ENCODE assay signal across 9 mouse cellular contexts in genomic region chr7:29281201-29282073, GRCm38 (mm10). TPM values are rescaled to one million over a fixed set of nuclear protein-coding genes. Genes with fewer than 3 reads are reported as not detected.
DNase-seq lines count a peak whose midpoint lies in the region; ATAC-seq and TF ChIP-seq lines count a peak whose summit lies in the region.
"Had no signal": no experiment of that assay in that cellular context is flagged by ENCODE, and none has a peak within 500 bp of the region (broad histone marks: within the 10 kb centered on the region; RNA-seq: fewer than 3 reads in every experiment).

Gene Spint2, minus strand, starts transcription at chr7:29281912.

- under 1% methylated on average over 80 of the region's 80 CpGs for WGBS in heart, postnatal 0 days
- under 1% methylated on average over 80 of the region's 80 CpGs for WGBS in lung, adult 2 months
- under 1% methylated on average over 80 of the region's 80 CpGs for WGBS in olfactory bulb, adult 2 months

- peak within 1 kb of the TSS; percentile 69 for H3K9ac ChIP-seq in heart, postnatal 0 days (replicated peaks; ENCODE audit: low read depth, low read length)

- no peak for TF ChIP-seq EP300 in heart, postnatal 0 days (IDR thresholded peaks at IDR 0.05; ENCODE audit: low read depth)

- no peaks in the 10 kb centered on the region; the same call in 1 of the 2 replicates for H3K27me3 ChIP-seq in heart, postnatal 0 days (ENCODE audit: control insufficient read depth, insufficient read depth, low read length)

- no peak for TF ChIP-seq CTCF in cortical plate, adult 2 months (IDR thresholded peaks at IDR 0.05; ENCODE audit: extremely low read depth, insufficient read depth, low read length)
- TF ChIP-seq CTCF in heart, postnatal 0 days (IDR thresholded peaks at IDR 0.05; ENCODE audit: low read depth), result peak; percentile 28
- no peak for TF ChIP-seq CTCF in lung, adult 2 months (IDR thresholded peaks at IDR 0.05; ENCODE audit: insufficient read depth, low read length)
- no peak for TF ChIP-seq CTCF in olfactory bulb, adult 2 months (IDR thresholded peaks at IDR 0.05; ENCODE audit: insufficient read depth, low read depth, low read length)

- peak; percentile 89 for DNase-seq in A20 (ENCODE audit: low read depth, low spot score)
- peak; percentile 52 for DNase-seq in MN1 (ENCODE audit: low spot score)
- DNase-seq in heart, postnatal 0 days (ENCODE audit: low spot score), result peak; percentile 28
- peak; percentile 92 to 97 for DNase-seq in kidney, postnatal 25 days
- peak; percentile 90 for DNase-seq in lung, adult 2 months
- DNase-seq in thymus, postnatal 36 days, result peak; percentile 85 to 87

- peak; percentile 70 for ATAC-seq in heart, postnatal 0 days (ENCODE audit: insufficient read depth, low read depth)

- H3K4me3 ChIP-seq in cortical plate, adult 2 months (ENCODE audit: insufficient read depth, low read length), result peak within 1 kb of the TSS; percentile 51
- H3K4me3 ChIP-seq in heart, postnatal 0 days (ENCODE audit: low read depth, low read length), result peak within 1 kb of the TSS; percentile 66
- H3K4me3 ChIP-seq in lung, adult 2 months (replicated peaks; ENCODE audit: extremely low read depth, low read depth, low read length), result peak within 1 kb of the TSS; percentile 88
- H3K4me3 ChIP-seq in olfactory bulb, adult 2 months (ENCODE audit: insufficient read depth, low read depth, low read length), result peak within 1 kb of the TSS; percentile 49

- peaks cover 2% of the 10 kb centered on the region; the same call in 1 of the 2 replicates for H3K4me1 ChIP-seq in cortical plate, adult 2 months (ENCODE audit: control insufficient read depth, insufficient read depth, low read length)
- peaks cover 27% of the 10 kb centered on the region for H3K4me1 ChIP-seq in heart, postnatal 0 days (ENCODE audit: control insufficient read depth, insufficient read depth)
- peaks cover 3% of the 10 kb centered on the region; the same call in 1 of the 2 replicates for H3K4me1 ChIP-seq in lung, adult 2 months (ENCODE audit: control insufficient read depth, insufficient read depth, low read length)
- peaks cover 12% of the 10 kb centered on the region for H3K4me1 ChIP-seq in olfactory bulb, adult 2 months (ENCODE audit: control insufficient read depth, insufficient read depth, low read length)

- no peaks in the 10 kb centered on the region for H3K36me3 ChIP-seq in heart, postnatal 0 days (replicated peaks; ENCODE audit: control insufficient read depth, insufficient read depth, low read length)

- H3K9me3 ChIP-seq in heart, postnatal 0 days (replicated peaks; ENCODE audit: control insufficient read depth, low read length), result no peaks in the 10 kb centered on the region

- no peak within 1 kb of the TSS for H3K27ac ChIP-seq in cortical plate, adult 2 months (ENCODE audit: insufficient read depth, low read length)
- H3K27ac ChIP-seq in heart, postnatal 0 days (ENCODE audit: low read depth), result peak within 1 kb of the TSS; percentile 78
- no peak within 1 kb of the TSS for H3K27ac ChIP-seq in olfactory bulb, adult 2 months (ENCODE audit: insufficient read depth, low read depth, low read length)
- H3K27ac ChIP-seq: macrophage had no signal

- H3K4me2 ChIP-seq in heart, postnatal 0 days (ENCODE audit: low read depth, low read length), result peak within 1 kb of the TSS; percentile 97

- TF ChIP-seq POLR2A in cortical plate, adult 2 months (IDR thresholded peaks at IDR 0.05; ENCODE audit: extremely low read depth, insufficient read depth, low read length), result no peak
- peak; percentile 88; the same call in 1 of the 2 replicates for TF ChIP-seq POLR2A in lung, adult 2 months (IDR thresholded peaks at IDR 0.05; ENCODE audit: borderline replicate concordance, extremely low read depth, low read depth, low read length)
- no peak for TF ChIP-seq POLR2A in olfactory bulb, adult 2 months (IDR thresholded peaks at IDR 0.05; ENCODE audit: insufficient read depth, low read depth, low read length)

RNA-seq across cellular contexts. Expression of gene Spint2, which starts in this region (rescaled TPM):
- polyA plus RNA-seq in cortical plate, adult 2 months (2012; rRNA removed), result 25.9 and 27.4 TPM in 2 replicates
- 30.1 and 46.6 TPM in 2 replicates for total RNA-seq in heart, postnatal 0 days (2014; rRNA removed; ENCODE audit: low replicate concordance)
- 81.6 and 83.2 TPM in 2 replicates for polyA plus RNA-seq in heart, postnatal 0 days (2015; fragmentation: Nextera tagmentation; extraction: Ambion mirVana)
- polyA plus RNA-seq in lung, adult 2 months (2012; rRNA removed), result 317 and 391 TPM in 2 replicates
- polyA plus RNA-seq in olfactory bulb, adult 2 months (2012; ENCODE audit: insufficient read depth, insufficient read length, low replicate concordance, missing spikeins), result not detected in 2 replicates

Comparison
In these comparisons a context has a peak if more than half of its experiments do, and no peak if none do; other contexts are left out.
1. DNase-seq: peak in every context shown above with its lines; median percentile 94 in kidney, postnatal 25 days; 90 in lung, adult 2 months; 89 in A20; 86 in thymus, postnatal 36 days; 52 in MN1; 28 in heart, postnatal 0 days.